Mouse (Mus musculus): ENCODE measurements around the gene Slc38a2. TPM values are rescaled to one million over a fixed set of nuclear protein-coding genes. Genes with fewer than 3 reads are reported as not detected.

The Slc38a2 gene
- total and polyA plus RNA-seq, 3 experiments: 59.3 to 209 (median 149) TPM

DNA sequence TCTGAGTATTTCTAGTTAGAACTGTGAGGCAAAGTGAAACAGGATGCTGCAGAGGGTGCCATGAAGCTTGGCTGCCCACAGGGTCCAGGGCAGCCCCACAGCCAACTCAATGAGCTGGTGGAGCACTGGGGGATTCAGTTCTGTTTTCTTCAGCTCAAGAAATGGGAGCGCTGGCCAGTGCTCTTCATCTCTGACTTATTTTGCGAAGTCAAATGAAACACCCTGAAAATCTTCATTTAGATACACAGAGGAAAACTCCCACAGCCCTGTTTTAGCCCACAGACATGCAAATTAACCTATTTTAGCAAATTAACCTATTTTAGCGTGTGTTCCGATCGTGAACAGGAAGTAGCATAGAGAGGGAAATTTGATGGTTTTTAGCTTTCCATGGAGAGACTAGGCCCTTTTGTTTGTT lies 45.4 kb upstream of the Slc38a2 start:
- H3K4me1 ChIP-seq (ENCODE audit: control insufficient read depth, insufficient read depth, low read length): peaks cover 12% of the 10 kb centered on the region
- no peaks in the 10 kb centered on the region for H3K27me3 ChIP-seq (ENCODE audit: control insufficient read depth, insufficient read depth, low read length)
- TF ChIP-seq CTCF (IDR thresholded peaks at IDR 0.05) (no peak), POLR2A (IDR thresholded peaks at IDR 0.05; ENCODE audit: insufficient read depth, low read depth, low read length) (no peak), EP300 (IDR thresholded peaks at IDR 0.05; ENCODE audit: insufficient read depth, low read depth, low read length) (no peak)
- no peak for DNase-seq
- 89% methylated on average over 5 of the region's 5 CpGs for WGBS
- H3K79me2 ChIP-seq (replicated peaks; ENCODE audit: control insufficient read depth, insufficient read depth, low read length): no peaks in the 10 kb centered on the region
- intact Hi-C loops (cut with DNase I): loop anchor here (5.0 kb wide), 2 partner anchors 33 to 43 kb away; no protein-coding TSS in a partner anchor
- no peak overlapping the region for H3K4me3 ChIP-seq
- peak overlapping the region; percentile 52 for H3K27ac ChIP-seq
- no peak overlapping the region for H3K9ac ChIP-seq (ENCODE audit: low read depth, low read length)
- H3K36me3 ChIP-seq (ENCODE audit: control insufficient read depth, insufficient read depth, low read length): peaks cover 4% of the 10 kb centered on the region

DNA sequence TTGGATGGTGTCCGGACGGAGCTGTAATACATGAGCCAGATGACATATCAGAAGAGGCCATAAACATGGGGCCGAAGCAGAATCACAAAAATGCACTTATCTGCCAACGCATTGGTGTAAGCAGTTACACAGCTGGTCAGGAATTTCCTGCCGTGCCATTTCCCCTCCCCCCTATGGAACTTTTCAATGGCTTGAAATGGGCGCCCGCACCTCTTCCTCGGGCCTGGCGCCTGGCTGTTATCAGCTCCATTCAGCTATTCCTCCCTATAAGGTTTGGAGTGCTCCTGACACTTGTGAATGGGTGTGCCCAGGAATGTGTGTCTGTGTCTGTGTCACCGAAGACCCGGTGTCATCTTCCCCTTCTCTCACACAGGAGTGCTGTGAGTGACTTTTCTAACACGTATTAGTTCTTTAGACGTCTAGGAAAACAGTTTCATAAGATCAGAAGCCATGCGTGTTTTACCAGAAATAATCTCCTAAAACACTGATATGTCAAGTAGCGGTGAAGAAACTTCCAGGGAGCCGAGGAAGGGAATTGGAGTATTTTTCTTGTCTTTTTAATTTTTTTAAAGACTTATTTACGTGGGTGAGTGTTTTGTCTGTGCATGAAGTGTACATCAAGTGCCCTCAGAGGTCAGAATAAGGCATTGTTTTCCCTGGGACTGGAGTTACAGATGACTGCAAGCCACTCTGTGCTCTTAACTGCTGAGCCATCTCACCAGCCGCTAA lies 44.8 kb upstream of the Slc38a2 start:
- Histone ChIP-seq H3K79me2 (replicated peaks; ENCODE audit: control insufficient read depth, insufficient read depth, low read length) (no peaks in the 10 kb centered on the region), H3K27ac (peak overlapping the region; percentile 52), H3K27me3 (ENCODE audit: control insufficient read depth, insufficient read depth, low read length) (no peaks in the 10 kb centered on the region), H3K4me1 (ENCODE audit: control insufficient read depth, insufficient read depth, low read length) (peaks cover 12% of the 10 kb centered on the region), H3K36me3 (ENCODE audit: control insufficient read depth, insufficient read depth, low read length) (peaks cover 4% of the 10 kb centered on the region), H3K9ac (ENCODE audit: low read depth, low read length) (no peak overlapping the region), H3K4me3 (no peak overlapping the region)
- DNase-seq: peak in 1 of 2 experiments; percentile 65
- TF ChIP-seq POLR2A (IDR thresholded peaks at IDR 0.05; ENCODE audit: insufficient read depth, low read depth, low read length): no peak
- 0 out of 2 replicates have a peak, but pooled peaks have one; percentile 50 for TF ChIP-seq EP300 (IDR thresholded peaks at IDR 0.05; ENCODE audit: insufficient read depth, low read depth, low read length)
- no peak for TF ChIP-seq CTCF (IDR thresholded peaks at IDR 0.05)
- intact Hi-C loops (cut with DNase I): loop anchor here (5.0 kb wide), 1 partner anchor 42 kb away; no protein-coding TSS in a partner anchor
- WGBS: 14% methylated on average over 18 of the region's 18 CpGs

DNA sequence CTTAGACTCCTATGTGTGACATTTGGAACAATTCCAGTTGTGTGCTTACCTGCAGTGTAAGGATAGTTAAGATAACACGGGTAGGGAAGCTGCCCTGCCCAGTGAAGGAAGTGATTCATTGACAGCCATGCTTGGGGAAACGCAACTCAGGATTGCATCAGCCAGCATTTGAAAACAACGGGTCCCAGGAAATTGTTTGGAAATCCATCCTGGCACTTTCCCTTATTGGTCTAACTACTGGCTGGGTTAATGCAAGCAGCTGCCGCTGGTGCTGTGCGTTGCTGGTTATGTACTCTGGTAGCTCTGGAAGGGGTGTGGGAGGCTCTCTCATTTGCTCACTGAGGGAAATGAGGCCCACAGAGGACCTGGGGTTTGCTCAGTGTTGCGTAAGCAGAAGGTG lies 43.7 kb upstream of the Slc38a2 start:
- TF ChIP-seq EP300 (IDR thresholded peaks at IDR 0.05; ENCODE audit: insufficient read depth, low read depth, low read length): no peak
- no peak for TF ChIP-seq POLR2A (IDR thresholded peaks at IDR 0.05; ENCODE audit: insufficient read depth, low read depth, low read length)
- no peak for TF ChIP-seq CTCF (IDR thresholded peaks at IDR 0.05)
- Histone ChIP-seq H3K4me1 (ENCODE audit: control insufficient read depth, insufficient read depth, low read length) (peaks cover 12% of the 10 kb centered on the region), H3K36me3 (ENCODE audit: control insufficient read depth, insufficient read depth, low read length) (peaks cover 4% of the 10 kb centered on the region), H3K27ac (peak overlapping the region; percentile 13; the same call in 1 of the 2 replicates), H3K79me2 (replicated peaks; ENCODE audit: control insufficient read depth, insufficient read depth, low read length) (no peaks in the 10 kb centered on the region), H3K4me3 (no peak overlapping the region), H3K27me3 (ENCODE audit: control insufficient read depth, insufficient read depth, low read length) (no peaks in the 10 kb centered on the region), H3K9ac (ENCODE audit: low read depth, low read length) (no peak overlapping the region)
- no peak for DNase-seq
- WGBS: 52% methylated on average over 6 of the region's 6 CpGs
- intact Hi-C loops (cut with DNase I): loop anchor here (5.0 kb wide), 1 partner anchor 41 kb away; no protein-coding TSS in a partner anchor

DNA sequence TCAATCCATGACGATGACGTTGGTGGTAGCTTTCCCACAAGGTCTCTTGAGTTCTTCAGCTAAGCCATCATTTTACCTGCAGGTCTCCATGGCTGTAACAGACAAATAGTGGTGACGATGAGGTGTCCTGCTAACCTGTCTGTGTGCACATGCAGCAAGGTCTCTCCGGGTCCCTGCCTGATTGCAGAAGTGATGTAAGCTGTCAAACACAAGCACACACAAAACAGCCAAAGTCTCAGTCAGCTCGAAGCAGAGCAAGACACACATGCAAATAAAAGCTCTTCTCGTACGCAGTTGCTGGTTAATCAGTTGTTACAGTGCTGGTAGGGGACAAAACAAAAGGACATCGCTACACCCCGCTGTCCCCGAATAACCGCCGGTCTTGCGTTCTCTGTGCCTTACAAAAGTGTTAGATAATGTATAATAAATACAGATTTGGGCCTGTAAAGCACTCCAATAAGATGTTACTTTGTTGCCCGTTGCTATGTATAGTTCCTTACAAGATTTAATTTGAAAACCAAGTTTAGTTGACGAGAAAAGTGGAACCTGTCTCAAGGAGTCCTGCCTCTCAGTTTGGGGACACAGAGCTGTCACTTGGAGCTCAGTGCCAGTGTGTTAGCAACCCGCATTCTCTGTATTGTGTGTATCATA lies 43.2 kb upstream of the Slc38a2 start:
- Histone ChIP-seq H3K27ac (no peak overlapping the region), H3K4me3 (no peak overlapping the region), H3K4me1 (ENCODE audit: control insufficient read depth, insufficient read depth, low read length) (peaks cover 11% of the 10 kb centered on the region), H3K9ac (ENCODE audit: low read depth, low read length) (no peak overlapping the region), H3K36me3 (ENCODE audit: control insufficient read depth, insufficient read depth, low read length) (peaks cover 4% of the 10 kb centered on the region), H3K79me2 (replicated peaks; ENCODE audit: control insufficient read depth, insufficient read depth, low read length) (no peaks in the 10 kb centered on the region), H3K27me3 (ENCODE audit: control insufficient read depth, insufficient read depth, low read length) (no peaks in the 10 kb centered on the region)
- intact Hi-C loops (cut with DNase I): loop anchor here (5.0 kb wide), 1 partner anchor 40 kb away; no protein-coding TSS in a partner anchor
- WGBS: 92% methylated on average over 16 of the region's 16 CpGs
- TF ChIP-seq CTCF (IDR thresholded peaks at IDR 0.05) (no peak), POLR2A (IDR thresholded peaks at IDR 0.05; ENCODE audit: insufficient read depth, low read depth, low read length) (no peak), EP300 (IDR thresholded peaks at IDR 0.05; ENCODE audit: insufficient read depth, low read depth, low read length) (no peak)
- DNase-seq: no peak

DNA sequence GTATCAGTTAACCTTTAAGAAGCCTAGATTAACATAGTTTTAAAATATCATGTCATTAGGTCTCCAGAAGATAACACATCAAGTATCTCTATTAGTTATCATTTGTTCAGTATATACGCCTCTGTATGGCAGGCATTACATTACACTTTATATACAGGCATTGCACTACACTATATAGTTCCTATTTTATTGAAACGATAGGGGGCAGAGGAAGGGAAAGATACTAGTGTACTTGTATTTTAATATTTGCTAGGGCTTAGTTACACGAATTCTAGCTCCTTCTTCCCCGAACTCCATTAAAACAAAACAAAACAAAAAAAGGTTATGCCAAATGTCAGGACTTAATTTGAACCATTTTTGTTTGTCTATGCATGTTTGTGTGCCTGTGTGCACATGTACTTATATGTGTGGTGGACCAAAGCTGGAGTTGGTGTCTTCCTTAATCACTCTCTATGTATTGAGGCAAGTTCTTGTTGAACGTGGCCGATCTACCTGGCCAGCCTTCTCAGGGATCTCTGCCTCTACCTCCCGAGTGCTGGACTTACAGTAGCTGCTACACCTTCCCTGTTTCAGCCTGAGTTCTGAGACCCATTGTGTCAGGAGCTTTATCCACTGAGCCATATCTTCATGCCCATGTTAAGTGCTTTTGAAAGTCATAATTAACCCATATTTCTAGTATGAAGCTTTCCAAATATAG lies 41.5 kb upstream of the Slc38a2 start:
- Histone ChIP-seq H3K79me2 (replicated peaks; ENCODE audit: control insufficient read depth, insufficient read depth, low read length) (no peaks in the 10 kb centered on the region), H3K27me3 (ENCODE audit: control insufficient read depth, insufficient read depth, low read length) (no peaks in the 10 kb centered on the region), H3K36me3 (ENCODE audit: control insufficient read depth, insufficient read depth, low read length) (peaks cover 4% of the 10 kb centered on the region), H3K4me3 (no peak overlapping the region), H3K27ac (no peak overlapping the region), H3K4me1 (ENCODE audit: control insufficient read depth, insufficient read depth, low read length) (peaks cover 11% of the 10 kb centered on the region), H3K9ac (ENCODE audit: low read depth, low read length) (no peak overlapping the region)
- 88% methylated on average over 7 of the region's 7 CpGs for WGBS
- intact Hi-C loops (cut with DNase I): loop anchor here (5.0 kb wide), 1 partner anchor 39 kb away; no protein-coding TSS in a partner anchor
- TF ChIP-seq CTCF (IDR thresholded peaks at IDR 0.05) (no peak), POLR2A (IDR thresholded peaks at IDR 0.05; ENCODE audit: insufficient read depth, low read depth, low read length) (no peak), EP300 (IDR thresholded peaks at IDR 0.05; ENCODE audit: insufficient read depth, low read depth, low read length) (no peak)
- no peak for DNase-seq
